In genomic region chr11:100397600-100398389, GRCm38 (mm10) we compare ENCODE assay signal across 8 mouse cellular contexts. TPM values are rescaled to one million over a fixed set of nuclear protein-coding genes. Genes with fewer than 3 reads are reported as not detected.
DNase-seq lines count a peak whose midpoint lies in the region; ATAC-seq lines count a peak whose summit lies in the region.

TSS of gene Jup (minus strand) at chr11:100397763.

- H3K9me3 ChIP-seq in heart, embryonic 14.5 days (ENCODE audit: control insufficient read depth, low read length) = no peaks in the 10 kb centered on the region
- no peaks in the 10 kb centered on the region for H3K9me3 ChIP-seq in liver, embryonic 13.5 days (replicated peaks)
- H3K9me3 ChIP-seq in stomach, embryonic 16.5 days (replicated peaks; ENCODE audit: control insufficient read depth, low read length) = no peaks in the 10 kb centered on the region

- H3K36me3 ChIP-seq in heart, embryonic 14.5 days (ENCODE audit: control insufficient read depth, insufficient read depth, low read length) = peaks cover 11% of the 10 kb centered on the region; the same call in 1 of the 2 replicates
- no peaks in the 10 kb centered on the region for H3K36me3 ChIP-seq in liver, embryonic 13.5 days
- H3K36me3 ChIP-seq in stomach, embryonic 16.5 days (ENCODE audit: control insufficient read depth, insufficient read depth, low read length) = no peaks in the 10 kb centered on the region

- H3K27ac ChIP-seq in heart, embryonic 14.5 days (replicated peaks in 1 of 2; ENCODE audit: control insufficient read depth in 1 of 2, insufficient read depth in 1 of 2, low read depth in 2 of 2, low read length in 2 of 2) = peak within 1 kb of the TSS; percentile 73 to 91
- H3K27ac ChIP-seq in liver, embryonic 13.5 days = peak within 1 kb of the TSS; percentile 76
- peak within 1 kb of the TSS; percentile 97 for H3K27ac ChIP-seq in stomach, embryonic 16.5 days (ENCODE audit: low read length)

- peak within 1 kb of the TSS; percentile 73 to 88 for H3K4me3 ChIP-seq in heart, embryonic 14.5 days (ENCODE audit: control insufficient read depth in 1 of 2, insufficient read depth in 1 of 2, low read depth in 1 of 2, low read length in 2 of 2)
- H3K4me3 ChIP-seq in liver, embryonic 13.5 days (replicated peaks) = peak within 1 kb of the TSS; percentile 60
- H3K4me3 ChIP-seq in stomach, embryonic 16.5 days (replicated peaks; ENCODE audit: low read length) = peak within 1 kb of the TSS; percentile 84

- DNase-seq in CD4-positive, CD25-positive, alpha-beta regulatory T cell, adult 2 months (ENCODE audit: low read depth, low spot score) = peak; percentile 93
- peak; percentile 8 for DNase-seq in c-Kit-negative CD71-positive TER-119-positive erythroid progenitor cells, embryonic 14.5 days (ENCODE audit: low read depth, low spot score)
- DNase-seq in fibroblast of lung, adult 2 months (ENCODE audit: low read depth) = peak; percentile 88
- DNase-seq in kidney, postnatal 14 days = peak; percentile 100
- peak; percentile 95 for DNase-seq in liver, embryonic 13.5 days
- peak; percentile 94 for DNase-seq in neural tube, embryonic 10.5 days (ENCODE audit: extremely low spot score, low spot score)

- H3K4me2 ChIP-seq in heart, embryonic 14.5 days (ENCODE audit: low read length) = peak within 1 kb of the TSS; percentile 85
- peak within 1 kb of the TSS; percentile 72 for H3K4me2 ChIP-seq in liver, embryonic 13.5 days
- H3K4me2 ChIP-seq in stomach, embryonic 16.5 days (ENCODE audit: low read depth, low read length) = peak within 1 kb of the TSS; percentile 73

- H3K27me3 ChIP-seq in heart, embryonic 14.5 days (ENCODE audit: control insufficient read depth, insufficient read depth, low read length) = no peaks in the 10 kb centered on the region
- H3K27me3 ChIP-seq in liver, embryonic 13.5 days = peaks cover 45% of the 10 kb centered on the region
- no peaks in the 10 kb centered on the region for H3K27me3 ChIP-seq in stomach, embryonic 16.5 days (ENCODE audit: control insufficient read depth, insufficient read depth, low read length)

- H3K9ac ChIP-seq in heart, embryonic 14.5 days (ENCODE audit: low read length) = peak within 1 kb of the TSS; percentile 93
- H3K9ac ChIP-seq in liver, embryonic 13.5 days = peak within 1 kb of the TSS; percentile 68
- peak within 1 kb of the TSS; percentile 90 for H3K9ac ChIP-seq in stomach, embryonic 16.5 days (ENCODE audit: low read length)

- WGBS in heart, embryonic 14.5 days = 1% methylated on average over 37 of the region's 37 CpGs
- 1% methylated on average over 37 of the region's 37 CpGs for WGBS in liver, embryonic 13.5 days (ENCODE audit: insufficient replicate concordance)
- WGBS in stomach, embryonic 16.5 days = under 1% methylated on average over 37 of the region's 37 CpGs

- ATAC-seq in heart, embryonic 14.5 days (ENCODE audit: insufficient number of reproducible peaks, insufficient read depth, low FRiP score, low read depth) = peak; percentile 94
- ATAC-seq in liver, embryonic 13.5 days (ENCODE audit: low read depth) = peak; percentile 95
- peak; percentile 97 for ATAC-seq in stomach, embryonic 16.5 days (ENCODE audit: insufficient read depth, low FRiP score)

- peaks cover 61 to 75% of the 10 kb centered on the region in 2 experiments for H3K4me1 ChIP-seq in heart, embryonic 14.5 days (ENCODE audit: control insufficient read depth in 2 of 2, insufficient read depth in 2 of 2, low read length in 2 of 2)
- H3K4me1 ChIP-seq in liver, embryonic 13.5 days (replicated peaks) = peaks cover 77% of the 10 kb centered on the region
- peaks cover 45% of the 10 kb centered on the region for H3K4me1 ChIP-seq in stomach, embryonic 16.5 days (ENCODE audit: control insufficient read depth, insufficient read depth, low read length)

RNA-seq across cellular contexts. Expression of gene Jup, which starts in this region (rescaled TPM):
- 117 and 118 TPM in 2 replicates for polyA plus RNA-seq in heart, embryonic 14.5 days (2014; fragmentation: Nextera tagmentation; extraction: Ambion mirVana)
- 13.2 and 15.5 TPM in 2 replicates for polyA plus RNA-seq in liver, embryonic 13.5 days (2015; fragmentation: Nextera tagmentation; extraction: Ambion mirVana)
- 247 and 328 TPM in 2 replicates for polyA plus RNA-seq in stomach, embryonic 16.5 days (2015; fragmentation: Nextera tagmentation; extraction: Ambion mirVana)

Comparison
In these comparisons a context has a peak if more than half of its experiments do, and no peak if none do; other contexts are left out.
1. Peak in every context shown above with its lines: DNase-seq, ATAC-seq, H3K4me3 ChIP-seq and H3K27ac ChIP-seq.
2. DNase-seq: peak in every context shown above with its lines; median percentile 100 in kidney, postnatal 14 days; 95 in liver, embryonic 13.5 days; 94 in neural tube, embryonic 10.5 days; 93 in CD4-positive, CD25-positive, alpha-beta regulatory T cell, adult 2 months; 88 in fibroblast of lung, adult 2 months; 8 in c-Kit-negative CD71-positive TER-119-positive erythroid progenitor cells, embryonic 14.5 days.